Mouse (Mus musculus): ENCODE measurements around the gene Abcc12. TPM values are rescaled to one million over a fixed set of nuclear protein-coding genes. Genes with fewer than 3 reads are reported as not detected.

Abcc12 gene
- polyA plus RNA-seq, 1 experiment from 2014 or later: 0.08 TPM

- H3K4me1 ChIP-seq (replicated peaks): no peaks in the 10 kb centered on the region
- WGBS: 85% methylated on average over 9 of the region's 9 CpGs
- H3K4me3 ChIP-seq: no peak overlapping the region
- H3K27me3 ChIP-seq: no peaks in the 10 kb centered on the region
- H3K9me3 ChIP-seq: no peaks in the 10 kb centered on the region
- H3K4me2 ChIP-seq: no peak overlapping the region
- H3K27ac ChIP-seq: no peak overlapping the region
- ATAC-seq (ENCODE audit: low FRiP score): no peak
- no peaks in the 10 kb centered on the region for H3K36me3 ChIP-seq
- no peak overlapping the region for H3K9ac ChIP-seq
Observed at GRCm38 (mm10) chr8:86563674-86564073, 16.8 kb downstream of the Abcc12 start.

GRCm38 (mm10) chr8:86561737-86562136 is 18.7 kb downstream of the Abcc12 start:
- H3K4me1 ChIP-seq (replicated peaks): no peaks in the 10 kb centered on the region
- ATAC-seq (ENCODE audit: low FRiP score): no peak
- H3K9ac ChIP-seq: no peak overlapping the region
- no peak overlapping the region for H3K4me3 ChIP-seq
- WGBS: 49% methylated on average over 1 of the region's 1 CpGs
- H3K9me3 ChIP-seq: no peaks in the 10 kb centered on the region
- H3K36me3 ChIP-seq: no peaks in the 10 kb centered on the region
- no peak overlapping the region for H3K4me2 ChIP-seq
- H3K27ac ChIP-seq: no peak overlapping the region
- no peaks in the 10 kb centered on the region for H3K27me3 ChIP-seq

GRCm38 (mm10) chr8:86560688-86561065 is 19.8 kb downstream of the Abcc12 start:
- WGBS: 92% methylated on average over 10 of the region's 10 CpGs
- H3K36me3 ChIP-seq: no peaks in the 10 kb centered on the region
- H3K4me1 ChIP-seq (replicated peaks): no peaks in the 10 kb centered on the region
- no peaks in the 10 kb centered on the region for H3K27me3 ChIP-seq
- H3K27ac ChIP-seq: no peak overlapping the region
- no peak overlapping the region for H3K4me2 ChIP-seq
- no peak overlapping the region for H3K9ac ChIP-seq
- H3K9me3 ChIP-seq: no peaks in the 10 kb centered on the region
- H3K4me3 ChIP-seq: no peak overlapping the region
- ATAC-seq (ENCODE audit: low FRiP score): no peak

- no peak overlapping the region for H3K9ac ChIP-seq
- no peaks in the 10 kb centered on the region for H3K27me3 ChIP-seq
- no peak overlapping the region for H3K4me3 ChIP-seq
- no peak overlapping the region for H3K4me2 ChIP-seq
- no peak for ATAC-seq (ENCODE audit: low FRiP score)
- no peaks in the 10 kb centered on the region for H3K4me1 ChIP-seq (replicated peaks)
- no peaks in the 10 kb centered on the region for H3K36me3 ChIP-seq
- H3K27ac ChIP-seq: no peak overlapping the region
- no peaks in the 10 kb centered on the region for H3K9me3 ChIP-seq
- WGBS: 80% methylated on average over 15 of the region's 15 CpGs
Observed at GRCm38 (mm10) chr8:86559947-86560687, 20.4 kb downstream of the Abcc12 start.

- no peaks in the 10 kb centered on the region for H3K9me3 ChIP-seq
- 80% methylated on average over 15 of the region's 15 CpGs for WGBS
- H3K27ac ChIP-seq: no peak overlapping the region
- no peak overlapping the region for H3K4me2 ChIP-seq
- ATAC-seq (ENCODE audit: low FRiP score): no peak
- H3K4me3 ChIP-seq: no peak overlapping the region
- no peaks in the 10 kb centered on the region for H3K36me3 ChIP-seq
- no peak overlapping the region for H3K9ac ChIP-seq
- no peaks in the 10 kb centered on the region for H3K27me3 ChIP-seq
- no peaks in the 10 kb centered on the region for H3K4me1 ChIP-seq (replicated peaks)
Observed at GRCm38 (mm10) chr8:86557186-86558045, 23.1 kb downstream of the Abcc12 start.

GRCm38 (mm10) chr8:86555564-86555963 is 24.9 kb downstream of the Abcc12 start:
- no peak overlapping the region for H3K9ac ChIP-seq
- no peak overlapping the region for H3K4me3 ChIP-seq
- no peak overlapping the region for H3K4me2 ChIP-seq
- WGBS: 88% methylated on average over 2 of the region's 2 CpGs
- no peaks in the 10 kb centered on the region for H3K36me3 ChIP-seq
- H3K9me3 ChIP-seq: no peaks in the 10 kb centered on the region
- no peaks in the 10 kb centered on the region for H3K4me1 ChIP-seq (replicated peaks)
- no peaks in the 10 kb centered on the region for H3K27me3 ChIP-seq
- H3K27ac ChIP-seq: no peak overlapping the region
- no peak for ATAC-seq (ENCODE audit: low FRiP score)

GRCm38 (mm10) chr8:86554220-86554891 is 26.1 kb downstream of the Abcc12 start:
- Histone ChIP-seq H3K9me3 (no peaks in the 10 kb centered on the region), H3K9ac (no peak overlapping the region), H3K4me1 (replicated peaks) (no peaks in the 10 kb centered on the region), H3K27ac (no peak overlapping the region), H3K4me2 (no peak overlapping the region), H3K27me3 (no peaks in the 10 kb centered on the region), H3K4me3 (no peak overlapping the region), H3K36me3 (no peaks in the 10 kb centered on the region)
- 88% methylated on average over 12 of the region's 12 CpGs for WGBS
- no peak for ATAC-seq (ENCODE audit: low FRiP score)

- no peak overlapping the region for H3K4me3 ChIP-seq
- no peaks in the 10 kb centered on the region for H3K9me3 ChIP-seq
- no peak overlapping the region for H3K9ac ChIP-seq
- WGBS: 87% methylated on average over 10 of the region's 10 CpGs
- no peaks in the 10 kb centered on the region for H3K27me3 ChIP-seq
- H3K36me3 ChIP-seq: no peaks in the 10 kb centered on the region
- H3K4me2 ChIP-seq: no peak overlapping the region
- H3K4me1 ChIP-seq (replicated peaks): no peaks in the 10 kb centered on the region
- no peak overlapping the region for H3K27ac ChIP-seq
- ATAC-seq (ENCODE audit: low FRiP score): no peak
Observed at GRCm38 (mm10) chr8:86550516-86550915, 30.0 kb downstream of the Abcc12 start.

GRCm38 (mm10) chr8:86546001-86546400 is 34.5 kb downstream of the Abcc12 start:
- Histone ChIP-seq H3K36me3 (no peaks in the 10 kb centered on the region), H3K27me3 (no peaks in the 10 kb centered on the region), H3K4me3 (no peak overlapping the region), H3K27ac (no peak overlapping the region), H3K9ac (no peak overlapping the region), H3K4me1 (replicated peaks) (no peaks in the 10 kb centered on the region), H3K4me2 (no peak overlapping the region), H3K9me3 (no peaks in the 10 kb centered on the region)
- ATAC-seq (ENCODE audit: low FRiP score): no peak
- WGBS: 98% methylated on average over 1 of the region's 1 CpGs

- no peak for ATAC-seq (ENCODE audit: low FRiP score)
- peaks cover 4% of the 10 kb centered on the region for H3K4me1 ChIP-seq (replicated peaks)
- WGBS: 95% methylated on average over 6 of the region's 6 CpGs
- no peak overlapping the region for H3K9ac ChIP-seq
- no peak overlapping the region for H3K4me2 ChIP-seq
- H3K36me3 ChIP-seq: no peaks in the 10 kb centered on the region
- H3K27me3 ChIP-seq: no peaks in the 10 kb centered on the region
- H3K27ac ChIP-seq: no peak overlapping the region
- H3K9me3 ChIP-seq: no peaks in the 10 kb centered on the region
- no peak overlapping the region for H3K4me3 ChIP-seq
Observed at GRCm38 (mm10) chr8:86540906-86541305, 39.6 kb downstream of the Abcc12 start.

- Histone ChIP-seq H3K9ac (no peak overlapping the region), H3K4me2 (no peak overlapping the region), H3K4me3 (no peak overlapping the region), H3K27me3 (no peaks in the 10 kb centered on the region), H3K9me3 (no peaks in the 10 kb centered on the region), H3K27ac (no peak overlapping the region), H3K36me3 (no peaks in the 10 kb centered on the region), H3K4me1 (replicated peaks) (peaks cover 7% of the 10 kb centered on the region)
- ATAC-seq (ENCODE audit: low FRiP score): no peak
- 97% methylated on average over 2 of the region's 2 CpGs for WGBS
Observed at GRCm38 (mm10) chr8:86540376-86540775, 40.1 kb downstream of the Abcc12 start.

GRCm38 (mm10) chr8:86536663-86536987 is 43.9 kb downstream of the Abcc12 start:
- WGBS: 74% methylated on average over 3 of the region's 3 CpGs
- H3K4me2 ChIP-seq: no peak overlapping the region
- no peak overlapping the region for H3K27ac ChIP-seq
- no peak overlapping the region for H3K9ac ChIP-seq
- no peak overlapping the region for H3K4me3 ChIP-seq
- H3K36me3 ChIP-seq: no peaks in the 10 kb centered on the region
- H3K9me3 ChIP-seq: no peaks in the 10 kb centered on the region
- H3K4me1 ChIP-seq (replicated peaks): peaks cover 7% of the 10 kb centered on the region
- H3K27me3 ChIP-seq: no peaks in the 10 kb centered on the region
- ATAC-seq (ENCODE audit: low FRiP score): peak; percentile 24; the same call in 1 of the 2 replicates
